Mouse (Mus musculus): ENCODE measurements around the gene Lrig1. TPM values are rescaled to one million over a fixed set of nuclear protein-coding genes. Genes with fewer than 3 reads are reported as not detected.

Gene Lrig1
- total and polyA plus RNA-seq, 3 experiments, result 23.3 to 32.7 (median 30.4) TPM

- TF ChIP-seq EP300 (IDR thresholded peaks at IDR 0.05; ENCODE audit: insufficient read depth, low read depth, low read length) (no peak), CTCF (IDR thresholded peaks at IDR 0.05) (no peak), POLR2A (IDR thresholded peaks at IDR 0.05; ENCODE audit: insufficient read depth, low read depth, low read length) (no peak)
- peaks cover 3% of the 10 kb centered on the region for H3K36me3 ChIP-seq (ENCODE audit: control insufficient read depth, insufficient read depth, low read length)
- H3K27me3 ChIP-seq (ENCODE audit: control insufficient read depth, insufficient read depth, low read length), result no peaks in the 10 kb centered on the region
- no peak overlapping the region for H3K27ac ChIP-seq
- intact Hi-C loops (cut with DNase I), result no loop called here
- H3K79me2 ChIP-seq (replicated peaks; ENCODE audit: control insufficient read depth, insufficient read depth, low read length), result peaks cover 1% of the 10 kb centered on the region; the same call in 1 of the 2 replicates
- DNase-seq, result no peak
- 87% methylated on average over 10 of the region's 10 CpGs for WGBS
- H3K9ac ChIP-seq (ENCODE audit: low read depth, low read length), result no peak overlapping the region
- no peak overlapping the region for H3K4me3 ChIP-seq
- H3K4me1 ChIP-seq (ENCODE audit: control insufficient read depth, insufficient read depth, low read length), result peaks cover 7% of the 10 kb centered on the region
These were observed 46.3 kb downstream of the Lrig1 start for GRCm38 (mm10) chr6:94653388-94654316.

GRCm38 (mm10) chr6:94652659-94653213 is 47.2 kb downstream of the Lrig1 start:
- WGBS, result 74% methylated on average over 6 of the region's 6 CpGs
- Histone ChIP-seq H3K36me3 (ENCODE audit: control insufficient read depth, insufficient read depth, low read length) (peaks cover 3% of the 10 kb centered on the region), H3K27ac (no peak overlapping the region), H3K4me1 (ENCODE audit: control insufficient read depth, insufficient read depth, low read length) (peaks cover 11% of the 10 kb centered on the region), H3K27me3 (ENCODE audit: control insufficient read depth, insufficient read depth, low read length) (no peaks in the 10 kb centered on the region), H3K4me3 (no peak overlapping the region), H3K9ac (ENCODE audit: low read depth, low read length) (no peak overlapping the region), H3K79me2 (replicated peaks; ENCODE audit: control insufficient read depth, insufficient read depth, low read length) (peaks cover 1% of the 10 kb centered on the region; the same call in 1 of the 2 replicates)
- DNase-seq, result peak in 1 of 2 experiments; percentile 40
- intact Hi-C loops (cut with DNase I), result no loop called here
- no peak for TF ChIP-seq POLR2A (IDR thresholded peaks at IDR 0.05; ENCODE audit: insufficient read depth, low read depth, low read length)
- no peak for TF ChIP-seq EP300 (IDR thresholded peaks at IDR 0.05; ENCODE audit: insufficient read depth, low read depth, low read length)
- TF ChIP-seq CTCF (IDR thresholded peaks at IDR 0.05), result no peak

GRCm38 (mm10) chr6:94651541-94651940 is 48.4 kb downstream of the Lrig1 start:
- Histone ChIP-seq H3K4me1 (ENCODE audit: control insufficient read depth, insufficient read depth, low read length) (peaks cover 14% of the 10 kb centered on the region), H3K4me3 (no peak overlapping the region), H3K36me3 (ENCODE audit: control insufficient read depth, insufficient read depth, low read length) (peaks cover 3% of the 10 kb centered on the region), H3K27ac (no peak overlapping the region), H3K9ac (ENCODE audit: low read depth, low read length) (no peak overlapping the region), H3K79me2 (replicated peaks; ENCODE audit: control insufficient read depth, insufficient read depth, low read length) (peaks cover 1% of the 10 kb centered on the region; the same call in 1 of the 2 replicates), H3K27me3 (ENCODE audit: control insufficient read depth, insufficient read depth, low read length) (no peaks in the 10 kb centered on the region)
- no peak for DNase-seq
- 89% methylated on average over 17 of the region's 17 CpGs for WGBS
- no peak for TF ChIP-seq CTCF (IDR thresholded peaks at IDR 0.05)
- TF ChIP-seq EP300 (IDR thresholded peaks at IDR 0.05; ENCODE audit: insufficient read depth, low read depth, low read length), result no peak
- TF ChIP-seq POLR2A (IDR thresholded peaks at IDR 0.05; ENCODE audit: insufficient read depth, low read depth, low read length), result no peak
- intact Hi-C loops (cut with DNase I), result no loop called here

GRCm38 (mm10) chr6:94649637-94650036 is 50.3 kb downstream of the Lrig1 start:
- peaks cover 23% of the 10 kb centered on the region for H3K4me1 ChIP-seq (ENCODE audit: control insufficient read depth, insufficient read depth, low read length)
- H3K27me3 ChIP-seq (ENCODE audit: control insufficient read depth, insufficient read depth, low read length), result no peaks in the 10 kb centered on the region
- H3K36me3 ChIP-seq (ENCODE audit: control insufficient read depth, insufficient read depth, low read length), result peaks cover 3% of the 10 kb centered on the region
- H3K27ac ChIP-seq, result no peak overlapping the region; the same call in 1 of the 2 replicates
- no peak overlapping the region for H3K4me3 ChIP-seq
- no peak overlapping the region for H3K9ac ChIP-seq (ENCODE audit: low read depth, low read length)
- H3K79me2 ChIP-seq (replicated peaks; ENCODE audit: control insufficient read depth, insufficient read depth, low read length), result peaks cover 1% of the 10 kb centered on the region; the same call in 1 of the 2 replicates
- 88% methylated on average over 1 of the region's 1 CpGs for WGBS
- no peak for TF ChIP-seq EP300 (IDR thresholded peaks at IDR 0.05; ENCODE audit: insufficient read depth, low read depth, low read length)
- TF ChIP-seq CTCF (IDR thresholded peaks at IDR 0.05), result no peak
- TF ChIP-seq POLR2A (IDR thresholded peaks at IDR 0.05; ENCODE audit: insufficient read depth, low read depth, low read length), result no peak
- DNase-seq, result no peak
- intact Hi-C loops (cut with DNase I), result loop anchor here (5.0 kb wide), 1 partner anchor 48 kb away; no protein-coding TSS in a partner anchor

- WGBS, result 29% methylated on average over 4 of the region's 4 CpGs
- Histone ChIP-seq H3K4me1 (ENCODE audit: control insufficient read depth, insufficient read depth, low read length) (peaks cover 27% of the 10 kb centered on the region), H3K27me3 (ENCODE audit: control insufficient read depth, insufficient read depth, low read length) (no peaks in the 10 kb centered on the region), H3K36me3 (ENCODE audit: control insufficient read depth, insufficient read depth, low read length) (peaks cover 3% of the 10 kb centered on the region), H3K27ac (peak overlapping the region; percentile 93), H3K4me3 (peak overlapping the region; percentile 30; the same call in 1 of the 2 replicates), H3K9ac (ENCODE audit: low read depth, low read length) (peak overlapping the region; percentile 49), H3K79me2 (replicated peaks; ENCODE audit: control insufficient read depth, insufficient read depth, low read length) (peaks cover 1% of the 10 kb centered on the region; the same call in 1 of the 2 replicates)
- intact Hi-C loops (cut with DNase I), result loop anchor here (5.0 kb wide), 1 partner anchor 49 kb away; no protein-coding TSS in a partner anchor
- DNase-seq, result no peak
- TF ChIP-seq POLR2A (IDR thresholded peaks at IDR 0.05; ENCODE audit: insufficient read depth, low read depth, low read length) (no peak), CTCF (IDR thresholded peaks at IDR 0.05) (no peak), EP300 (IDR thresholded peaks at IDR 0.05; ENCODE audit: insufficient read depth, low read depth, low read length) (no peak)
These were observed 51.5 kb downstream of the Lrig1 start for GRCm38 (mm10) chr6:94648496-94648895.
